Mouse (Mus musculus) heart, postnatal 25 days (tissue): ENCODE measurements around the gene Pvalb. TPM values are rescaled to one million over a fixed set of nuclear protein-coding genes. Genes with fewer than 3 reads are reported as not detected.

Source experiments
- DNase-seq: peaks from one replicate; pipeline ENCODE4 v3.0.0; 2022; ENCODE audit warnings: low spot score
- intact Hi-C: fragments of 180-260 bp; cut with DNase I; formaldehyde crosslinking; loops from one replicate; pipeline ENCODE4 v1.15.1; 2025
- total RNA-seq, 2 experiments: library from RNA; stranded (reverse); gene quantifications; 2 replicates each; pipeline ENCODE4 v1.2.3; 2021

Pvalb gene
- total RNA-seq, 2 experiments from 2014 or later = 0.64 to 0.91 TPM

DNA sequence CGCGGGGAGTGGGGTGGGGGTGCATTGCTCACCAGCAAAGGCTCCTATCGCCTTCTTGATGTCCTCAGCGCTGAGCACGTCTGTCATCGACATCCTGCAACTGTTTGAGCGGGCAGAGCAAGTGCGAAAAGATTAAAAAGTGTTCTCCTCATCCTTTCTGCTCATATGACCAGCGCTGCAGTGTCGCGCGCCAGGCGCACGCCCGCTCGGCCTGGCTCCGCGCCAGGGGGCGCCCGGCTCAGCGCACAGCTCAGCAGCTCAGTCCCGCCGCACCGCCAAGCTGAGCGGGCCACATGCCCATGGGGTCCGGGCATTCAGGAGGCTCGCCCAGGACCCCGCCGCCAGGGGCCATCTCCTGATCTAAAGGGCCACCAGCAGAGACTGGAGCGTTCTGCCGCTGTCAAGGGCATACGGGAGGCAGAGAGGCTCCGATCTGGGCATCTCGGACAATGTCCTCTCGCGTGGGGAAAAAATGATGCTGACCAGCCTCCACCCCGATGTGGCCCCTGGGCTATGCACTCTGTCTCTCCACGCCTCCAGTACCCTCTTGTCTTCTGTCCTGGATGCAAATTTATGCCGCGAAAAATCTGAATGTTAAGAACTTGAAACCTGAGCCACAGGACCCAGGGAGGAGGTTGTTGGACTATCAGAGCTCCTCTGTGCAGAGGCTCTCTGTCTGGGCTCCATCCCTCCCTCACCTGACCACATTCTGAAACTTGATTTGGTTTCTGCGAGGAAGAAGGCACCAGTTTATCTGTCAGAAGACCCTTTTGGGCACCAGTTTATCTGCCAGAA, 1.9 kb downstream of the Pvalb start:
- DNase-seq = no peak
- intact Hi-C loops = no loop called here

DNA sequence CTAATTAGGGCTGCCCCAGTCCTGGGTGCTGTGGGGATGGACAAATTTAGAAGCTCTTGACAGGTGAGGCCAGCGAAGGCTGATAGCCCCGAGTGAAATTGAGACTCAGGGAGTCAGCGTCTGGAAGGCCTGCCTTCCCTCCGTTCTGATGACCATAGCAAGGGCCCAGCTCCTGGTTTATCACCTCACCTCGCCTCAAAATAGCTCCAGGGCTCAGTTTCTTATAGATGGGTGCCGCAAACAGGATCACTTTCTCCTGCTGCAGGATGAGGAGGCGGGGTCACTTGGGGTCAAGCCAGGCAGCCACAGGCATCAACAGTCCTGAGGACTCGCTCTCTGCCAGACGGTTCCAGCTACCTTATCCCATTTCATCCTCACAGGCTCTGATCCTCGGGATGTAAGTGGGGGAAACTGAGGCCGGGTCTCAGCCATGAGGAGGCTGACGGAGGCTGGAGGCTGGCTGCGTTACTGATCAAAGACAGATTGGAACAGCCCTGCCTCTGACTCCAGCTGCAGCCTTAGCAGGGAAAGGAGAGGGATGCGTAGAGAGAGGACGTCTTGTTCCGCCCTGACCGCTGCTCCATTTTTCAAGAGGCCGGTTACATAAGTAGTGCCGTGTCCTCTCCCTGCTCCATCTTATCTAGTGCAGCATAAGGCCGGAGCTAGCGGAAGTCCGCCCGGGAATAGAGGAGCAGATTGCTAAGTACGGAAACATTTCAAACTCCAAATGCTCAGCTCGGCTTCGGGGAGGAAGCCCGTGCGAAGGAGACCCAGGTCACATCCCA, 10.9 kb downstream of the Pvalb start:
- peak; percentile 10 for DNase-seq
- intact Hi-C loops = no loop called here

DNA sequence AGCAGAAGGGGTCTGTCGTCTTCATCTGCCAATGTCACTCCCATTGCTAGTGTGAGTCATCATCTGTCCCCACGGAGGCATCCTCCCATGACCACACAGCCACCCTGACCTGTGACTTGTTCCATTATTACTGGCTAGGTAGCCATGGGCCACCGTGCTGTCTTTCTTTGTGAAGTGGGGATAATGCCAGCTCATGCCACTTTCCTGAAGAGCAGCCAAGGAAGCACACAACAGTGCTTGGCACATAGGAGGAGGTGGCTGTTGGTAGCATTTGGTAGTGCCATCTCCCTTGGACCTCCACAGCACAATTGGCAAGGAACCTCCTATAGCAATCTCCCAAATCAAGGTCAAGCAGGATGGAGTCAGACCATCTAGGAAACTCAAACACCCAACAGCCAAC, 11.9 kb downstream of the Pvalb start:
- DNase-seq = no peak
- intact Hi-C loops = no loop called here

DNA sequence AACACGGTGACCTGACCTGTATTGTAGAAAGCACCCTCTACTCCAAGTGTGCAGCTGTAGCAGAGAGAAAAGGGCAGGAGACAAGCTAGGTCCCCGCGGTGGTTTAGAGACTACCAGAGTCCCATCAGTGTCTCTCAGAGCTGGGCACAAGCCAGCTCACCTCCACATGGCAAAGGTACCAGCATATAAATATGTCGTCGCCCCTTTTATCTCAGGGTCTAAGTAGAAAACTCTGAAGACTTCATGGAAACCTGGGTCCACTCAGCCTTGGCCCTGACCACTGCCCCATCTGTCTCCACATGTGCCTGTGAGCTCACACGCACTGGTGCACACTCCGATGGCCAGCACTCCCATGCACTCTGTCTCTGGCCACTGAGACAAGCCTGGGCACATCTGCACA, 16.6 kb downstream of the Pvalb start:
- no peak for DNase-seq
- intact Hi-C loops = no loop called here

DNA sequence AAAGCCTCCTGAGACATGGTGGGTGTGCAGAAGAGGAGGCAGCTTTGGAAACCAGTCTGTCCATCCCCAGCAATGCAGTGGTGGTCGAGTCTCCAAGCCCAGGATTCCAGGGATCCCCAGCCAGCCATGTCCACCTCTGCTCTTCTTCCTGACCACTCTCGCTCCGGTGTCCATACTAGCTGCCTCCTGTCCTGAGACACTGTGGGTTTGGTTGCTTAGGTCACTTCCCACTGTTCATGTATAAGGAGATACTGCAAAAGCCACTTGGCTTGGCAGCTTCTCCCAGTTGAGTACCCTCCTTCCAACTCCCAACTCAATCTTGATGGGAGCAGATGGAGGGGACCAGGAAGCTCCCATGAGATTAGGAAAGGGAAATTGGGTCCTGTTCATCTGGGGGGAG, 17.7 kb downstream of the Pvalb start:
- intact Hi-C loops = no loop called here
- no peak for DNase-seq

DNA sequence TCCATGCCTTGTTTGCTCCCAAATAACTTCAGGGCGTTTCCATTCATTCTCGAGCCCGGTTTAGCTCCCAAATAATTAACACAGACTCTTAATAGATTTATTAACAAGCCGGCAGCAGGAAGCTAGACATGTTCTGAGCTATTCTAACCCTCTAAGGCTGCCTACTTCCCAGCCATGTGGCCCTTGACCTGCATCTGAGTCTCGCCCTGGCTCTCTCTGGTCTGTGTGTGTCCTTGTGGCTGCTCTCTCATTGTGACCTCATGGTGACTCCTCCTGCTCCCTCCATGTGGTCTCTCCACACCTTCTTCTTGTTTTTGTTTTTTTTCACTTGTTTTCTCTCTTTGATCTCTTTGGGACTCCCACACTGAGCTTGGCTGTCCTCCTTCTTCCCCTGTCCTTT, 19.3 kb downstream of the Pvalb start:
- intact Hi-C loops = no loop called here

DNA sequence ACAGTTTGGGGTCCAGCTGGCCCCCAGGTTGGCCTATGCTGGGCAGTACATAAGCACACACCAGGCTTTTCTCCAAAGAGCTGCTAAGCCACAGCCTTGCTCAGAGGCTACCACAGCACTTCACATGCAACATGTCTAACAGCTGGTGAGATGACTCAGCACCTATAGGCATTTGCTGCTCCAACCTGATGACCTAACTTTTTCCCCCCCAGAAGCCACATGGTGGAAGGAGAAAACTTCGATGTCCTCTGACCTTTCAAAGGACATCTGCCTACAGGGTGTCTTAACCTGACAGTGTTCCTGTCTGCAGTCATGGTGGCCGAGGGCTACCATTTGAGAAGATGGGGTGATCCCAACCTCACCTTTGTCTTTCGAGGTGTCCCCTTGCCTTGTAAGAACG, 20.6 kb downstream of the Pvalb start:
- no peak for DNase-seq
- intact Hi-C loops = no loop called here

More for the DNA sequence above, 19.3 kb downstream of the Pvalb start:
- no peak for DNase-seq

DNA sequence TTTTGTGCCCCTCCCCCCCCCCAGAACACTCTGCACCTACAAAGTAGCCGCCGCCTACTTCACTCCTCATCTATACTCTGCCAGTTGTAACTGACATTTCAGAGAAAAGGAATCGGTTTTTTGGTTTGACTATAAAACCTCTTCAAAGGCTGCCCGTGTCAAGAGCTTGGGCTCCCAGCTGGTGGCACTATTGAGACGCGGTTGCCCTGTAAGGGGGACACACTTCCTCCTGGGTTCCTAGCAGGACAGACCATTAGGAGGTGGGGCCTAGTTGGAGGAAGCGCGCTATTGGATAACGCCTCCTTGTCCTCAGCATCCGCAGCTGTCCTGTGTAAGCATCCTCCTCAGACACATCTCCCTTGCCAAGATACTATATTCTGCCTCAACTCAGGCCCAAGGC, 21.3 kb downstream of the Pvalb start:
- DNase-seq = no peak
- intact Hi-C loops = no loop called here

DNA sequence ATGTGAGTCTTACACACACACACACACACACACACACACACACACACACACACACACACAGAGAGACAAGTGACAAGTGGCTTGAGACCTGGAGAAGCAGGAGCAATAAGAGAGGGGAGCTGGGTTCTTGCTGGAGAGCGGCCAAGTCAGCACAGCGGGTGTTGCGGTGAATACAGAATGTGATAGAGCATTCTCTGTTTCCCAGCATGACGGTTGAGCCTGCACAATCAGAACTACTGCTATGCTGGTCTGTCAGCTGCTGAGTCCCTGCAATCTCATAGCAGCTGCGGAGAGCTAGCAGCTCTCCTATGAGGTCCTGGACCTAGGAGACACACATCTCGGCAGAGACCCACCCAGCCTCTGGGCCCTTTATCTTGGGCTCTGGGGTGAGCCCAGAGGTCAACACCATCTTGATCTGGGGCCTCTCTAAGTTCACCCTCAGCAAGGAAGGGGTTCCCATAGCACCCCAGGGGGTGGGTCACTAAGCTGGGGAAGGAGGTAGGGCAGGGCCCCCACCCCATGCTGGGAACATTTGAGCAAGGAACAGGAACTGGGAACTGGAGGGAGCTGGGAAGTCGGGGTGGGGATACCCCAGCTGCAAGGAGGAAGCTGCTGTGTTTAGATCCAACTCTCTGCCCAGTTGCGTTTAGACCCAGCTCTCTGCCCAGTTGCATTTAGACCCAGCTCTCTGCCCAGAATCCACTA, 24.3 kb downstream of the Pvalb start:
- DNase-seq = no peak
- intact Hi-C loops = no loop called here

DNA sequence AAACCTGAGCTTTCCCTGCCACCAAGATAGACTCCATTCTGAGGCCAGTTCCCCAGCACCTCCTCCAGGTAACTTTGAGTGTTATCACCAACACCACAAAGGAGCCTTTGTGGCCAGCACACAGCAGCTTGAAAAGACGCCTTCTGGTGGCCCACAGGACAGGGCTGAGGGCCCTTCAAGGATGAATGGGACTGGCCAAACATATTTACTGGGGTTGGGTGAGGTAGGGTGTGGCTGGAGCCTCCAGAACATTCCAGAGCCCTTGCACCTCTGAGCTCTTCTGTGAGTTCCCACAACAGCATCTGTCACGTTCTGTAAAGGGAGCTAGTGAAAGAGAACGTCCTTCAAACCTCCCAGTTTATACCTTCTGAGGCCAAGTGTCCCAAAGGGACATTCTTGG, 26.4 kb downstream of the Pvalb start:
- intact Hi-C loops = loop anchor here (5.0 to 10.0 kb wide), 5 partner anchors 58 to 353 kb away; partner anchors contain the start of genes C1qtnf6 and Kctd17
- DNase-seq = no peak

DNA sequence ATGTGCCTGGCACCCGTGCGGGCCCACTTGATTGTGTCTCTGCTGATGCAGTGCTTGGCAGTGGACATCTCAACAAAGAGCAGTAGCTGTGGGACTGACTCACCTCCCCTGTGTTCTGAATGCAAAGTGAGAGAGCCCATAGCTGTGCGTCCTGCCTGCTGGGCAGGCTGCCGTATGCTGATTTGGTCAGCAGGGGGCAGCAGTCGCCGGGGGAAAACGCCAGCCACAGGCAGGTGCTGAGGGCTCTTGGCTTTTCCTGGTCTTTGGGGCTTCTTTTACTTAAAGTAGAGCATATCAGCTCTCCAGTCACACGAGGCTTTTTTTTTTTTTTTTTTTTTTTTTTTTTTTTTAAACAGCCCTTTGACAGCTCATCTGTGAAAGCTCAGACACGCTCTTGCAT, 27.8 kb downstream of the Pvalb start:
- DNase-seq = peak; percentile 29
- intact Hi-C loops = loop anchor here (5.0 to 10.0 kb wide), 5 partner anchors 59 to 354 kb away; partner anchors contain the start of genes C1qtnf6 and Kctd17

DNA sequence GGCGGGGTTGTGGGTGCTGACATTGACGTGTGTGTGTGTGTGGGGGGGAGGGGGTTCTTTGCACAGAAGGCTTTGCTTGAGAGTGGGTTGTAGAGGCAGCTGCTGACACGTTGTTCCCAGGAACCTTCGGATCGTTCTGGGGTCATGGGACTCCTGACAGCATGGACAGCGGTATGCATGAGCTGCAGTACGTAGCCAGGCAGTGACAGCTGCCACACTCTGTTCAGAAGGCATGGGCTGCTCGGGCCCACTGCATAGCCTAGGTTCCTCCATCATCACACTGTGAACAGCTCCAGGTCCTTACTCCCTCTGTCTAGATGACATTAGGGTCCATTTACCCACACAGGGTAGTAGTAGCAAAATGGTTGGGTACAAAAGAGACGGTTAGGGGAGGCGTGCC, 28.9 kb downstream of the Pvalb start:
- intact Hi-C loops = loop anchor here (5.0 to 10.0 kb wide), 5 partner anchors 60 to 355 kb away; partner anchors contain the start of genes C1qtnf6 and Kctd17
- no peak for DNase-seq

DNA sequence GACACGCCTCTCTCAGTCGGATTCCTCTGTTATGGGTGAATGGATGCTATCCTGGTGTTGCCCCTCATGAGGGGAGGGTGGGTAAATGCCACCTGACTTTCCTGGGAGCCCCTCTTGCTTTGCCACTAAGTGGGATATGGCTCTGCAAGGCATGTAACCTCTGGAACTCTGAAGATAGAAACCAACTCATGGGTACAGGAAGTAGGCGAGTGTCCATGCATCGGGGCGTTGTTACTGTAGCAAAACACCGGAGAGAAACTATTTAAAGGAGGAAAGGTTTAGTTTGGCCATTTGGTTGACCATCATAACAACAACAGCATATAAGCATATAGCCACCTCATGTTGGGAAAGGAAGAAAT, 31.3 kb downstream of the Pvalb start:
- DNase-seq = no peak
- intact Hi-C loops = loop anchor here (5.0 to 10.0 kb wide), 5 partner anchors 62 to 357 kb away; partner anchors contain the start of genes C1qtnf6 and Kctd17

DNA sequence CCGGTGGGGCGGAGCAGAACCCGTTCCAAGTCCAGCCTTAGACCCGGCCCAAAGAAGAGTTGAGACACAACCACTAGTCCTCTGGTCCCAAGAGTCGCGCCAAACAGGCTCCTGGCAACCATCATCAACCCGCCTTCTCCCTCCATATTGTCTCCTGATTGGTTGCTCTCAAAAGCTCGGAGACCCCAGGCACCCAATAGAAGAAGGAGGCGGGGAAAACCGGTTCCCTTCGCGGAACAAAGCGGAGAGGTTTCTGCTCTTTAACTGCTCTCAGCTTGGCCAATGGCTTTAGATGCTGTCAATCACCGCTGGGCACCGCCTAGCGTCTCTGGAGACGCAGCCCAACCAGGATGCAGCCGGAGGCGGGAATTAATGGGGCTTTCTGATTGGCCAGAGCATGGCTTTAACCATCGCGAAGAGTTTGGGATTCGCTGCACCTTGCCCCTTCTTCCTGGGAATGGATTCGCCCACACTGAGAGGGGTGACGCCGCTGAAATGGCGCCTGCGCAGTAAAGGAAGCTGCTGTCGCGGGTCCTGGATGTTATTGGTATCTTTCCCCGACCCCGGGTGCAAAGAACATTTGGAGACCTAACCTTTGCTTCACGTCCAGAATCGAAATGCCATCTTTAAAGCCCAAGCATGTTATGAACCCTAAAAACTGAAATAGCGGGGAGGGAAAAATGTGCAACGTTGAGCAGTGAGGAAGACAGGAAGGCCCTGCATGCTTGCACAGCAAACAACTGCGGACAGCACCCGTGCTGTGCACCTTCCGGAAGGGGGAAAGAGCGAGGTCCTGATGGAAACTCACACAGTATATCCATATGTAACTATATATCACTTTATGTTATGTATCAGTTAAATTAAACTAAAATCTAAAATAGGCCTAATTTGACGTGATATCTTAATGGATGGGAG, 32.0 kb downstream of the Pvalb start, which contains the start of gene Ift27:
Gene Ift27, minus strand, starts transcription at position 136 of the 915 bp plus-strand sequence.
- DNase-seq = peak; percentile 98
- intact Hi-C loops = loop anchor here (10.0 kb wide), 1 partner anchor 251 kb away; the partner anchor contains the start of gene Kctd17

DNA sequence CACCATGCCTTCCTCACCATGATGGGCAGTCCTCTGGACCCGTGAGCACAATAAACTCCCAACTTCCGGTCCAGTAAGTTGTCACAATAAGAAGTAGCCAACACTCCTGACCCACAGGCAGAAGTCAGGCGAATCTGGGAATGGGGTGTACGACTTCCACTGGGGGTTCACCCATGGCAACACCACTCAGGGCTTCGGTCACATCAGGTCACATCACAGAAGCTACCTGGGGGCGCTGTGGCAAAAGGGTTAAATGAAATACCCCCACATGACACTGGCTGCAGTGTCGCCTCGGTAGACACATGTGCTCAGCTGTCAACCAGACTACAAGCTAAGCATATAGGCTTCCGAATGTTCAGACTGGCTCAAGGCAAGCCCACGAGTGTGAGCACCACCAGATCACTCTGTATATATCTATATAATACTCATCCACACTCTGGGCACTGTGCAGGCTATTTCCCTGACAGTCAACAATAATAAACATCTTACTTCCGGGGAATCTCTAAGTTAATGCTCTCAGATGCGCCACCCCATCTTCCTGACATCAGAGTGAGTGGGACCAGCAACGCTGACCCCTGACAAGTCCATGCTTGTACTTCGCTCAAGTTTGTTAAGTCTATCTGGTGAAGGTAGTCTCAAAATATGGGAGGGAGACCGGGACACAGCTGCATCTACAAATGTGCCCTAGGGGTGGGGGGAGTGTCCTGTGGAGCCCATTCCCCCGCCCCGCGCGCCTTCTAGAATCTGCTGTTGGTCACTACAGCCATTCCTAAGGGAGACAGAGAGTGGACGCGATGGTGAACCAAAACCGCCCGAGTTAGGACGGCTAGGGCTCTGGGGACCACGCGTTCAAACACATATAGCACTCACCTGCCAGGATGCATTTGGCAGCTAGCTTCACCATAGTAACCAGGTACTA, 33.0 kb downstream of the Pvalb start:
- intact Hi-C loops = loop anchor here (10.0 kb wide), 1 partner anchor 252 kb away; the partner anchor contains the start of gene Kctd17
- DNase-seq = no peak

DNA sequence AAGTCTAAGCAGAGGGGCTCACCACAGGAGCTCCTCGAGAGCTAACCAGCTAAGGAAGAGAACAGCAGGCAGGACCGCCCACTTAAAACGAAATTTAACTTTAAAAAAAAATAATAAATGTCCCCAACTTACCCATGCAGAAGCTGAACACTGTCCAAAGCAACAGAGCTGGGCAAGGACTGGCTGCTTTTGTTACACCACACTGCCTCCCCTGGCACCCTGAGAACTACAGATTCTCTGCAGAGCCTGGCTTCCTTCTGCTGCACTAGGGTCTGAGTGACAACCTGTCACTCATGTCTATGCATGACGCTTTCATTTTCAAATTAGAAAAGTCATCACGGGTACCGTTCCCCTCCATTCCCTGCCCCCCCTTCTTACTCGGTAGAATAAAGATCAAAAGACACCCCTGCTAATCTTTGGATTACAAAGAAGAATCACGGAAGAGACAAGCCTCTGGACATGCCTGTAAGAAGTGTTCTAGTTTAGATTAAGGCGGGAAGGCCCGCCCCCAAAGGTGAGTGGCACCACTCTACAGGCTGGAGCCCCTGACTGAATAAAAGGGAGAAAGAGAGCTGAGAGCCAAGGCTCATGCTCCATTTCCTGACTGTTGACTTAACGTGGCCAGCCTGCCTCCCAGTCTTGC, 33.8 kb downstream of the Pvalb start:
- DNase-seq = no peak
- intact Hi-C loops = loop anchor here (10.0 kb wide), 1 partner anchor 252 kb away; the partner anchor contains the start of gene Kctd17

DNA sequence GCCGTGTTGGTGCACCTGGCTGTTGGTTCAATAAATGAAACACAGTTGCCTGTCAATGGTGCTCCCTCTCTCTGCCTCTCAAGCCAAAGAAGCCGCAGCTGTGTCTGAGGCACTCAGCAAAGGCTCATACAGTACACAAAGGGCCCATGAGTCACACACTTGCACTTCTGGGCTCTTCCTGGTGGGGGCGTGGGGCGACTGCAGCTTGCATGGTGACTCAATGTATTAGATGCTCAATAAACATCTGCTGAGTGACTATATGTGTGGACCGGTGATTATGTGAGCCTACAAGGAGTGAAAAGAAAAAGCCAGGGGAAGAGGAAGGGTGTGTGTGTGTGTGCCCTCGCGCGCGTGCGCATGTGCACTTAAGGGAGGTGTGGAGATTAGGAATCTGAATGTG, 34.5 kb downstream of the Pvalb start:
- no peak for DNase-seq
- intact Hi-C loops = loop anchor here (10.0 kb wide), 1 partner anchor 253 kb away; the partner anchor contains the start of gene Kctd17
